Mouse (Mus musculus) frontal cortex, postnatal 10 days (tissue): ENCODE data around the gene Lpin2.

Experiments used
- DNase-seq, 2 experiments: peaks; one replicate each; pipeline ENCODE4 v3.0.0; 2022; ENCODE audit warnings: low spot score in 2 of 2, mixed read lengths in 1 of 2

The Lpin2 gene

DNA sequence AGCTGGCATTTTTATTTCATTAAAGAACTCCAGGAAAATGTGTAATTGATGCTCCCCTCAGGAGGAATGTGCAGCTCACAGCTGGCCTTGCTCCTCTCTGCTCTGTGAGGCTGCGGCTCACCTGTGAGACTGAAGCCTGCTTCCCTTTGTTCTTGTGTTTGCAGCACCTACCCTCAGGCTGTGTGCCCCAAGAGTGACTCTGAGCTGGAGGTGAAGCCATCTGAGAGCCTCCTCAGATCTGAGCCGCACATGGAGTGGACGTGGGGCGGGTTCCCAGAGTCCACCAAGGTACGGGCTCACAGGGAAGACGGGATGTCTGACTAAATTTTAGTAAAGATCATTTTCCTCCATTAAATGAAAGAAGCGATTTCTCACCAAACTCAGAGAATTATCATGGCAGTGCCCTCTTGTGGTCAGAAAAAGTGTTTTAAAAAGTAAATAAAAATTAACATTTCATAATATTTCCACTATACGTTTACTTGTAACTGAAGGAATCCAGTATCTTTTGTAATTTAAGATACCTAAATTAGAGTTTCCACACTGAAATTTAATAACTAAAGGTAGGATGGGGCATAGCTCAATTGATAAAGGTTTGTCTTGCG lies 47.8 kb downstream of the Lpin2 start:
- DNase-seq: no peak

DNA sequence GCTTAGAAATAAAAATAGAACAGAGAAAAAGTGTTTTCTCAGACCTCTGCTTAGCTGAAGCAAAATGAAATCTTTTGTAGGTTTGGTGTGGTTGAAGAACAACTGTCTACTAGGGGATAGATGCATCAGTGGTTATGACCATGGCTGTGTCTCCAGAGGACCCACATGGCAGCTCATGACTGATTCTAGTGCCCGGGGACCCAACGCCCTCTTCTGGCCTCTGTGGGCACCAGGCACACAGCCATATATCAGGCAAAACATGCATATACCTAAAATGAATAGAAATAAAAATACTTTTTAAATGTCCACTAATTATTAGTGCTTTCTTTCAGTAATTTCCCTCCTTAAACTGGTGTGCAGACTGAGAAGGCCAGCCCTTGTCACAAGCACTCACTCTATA lies 49.6 kb downstream of the Lpin2 start:
- DNase-seq: no peak

DNA sequence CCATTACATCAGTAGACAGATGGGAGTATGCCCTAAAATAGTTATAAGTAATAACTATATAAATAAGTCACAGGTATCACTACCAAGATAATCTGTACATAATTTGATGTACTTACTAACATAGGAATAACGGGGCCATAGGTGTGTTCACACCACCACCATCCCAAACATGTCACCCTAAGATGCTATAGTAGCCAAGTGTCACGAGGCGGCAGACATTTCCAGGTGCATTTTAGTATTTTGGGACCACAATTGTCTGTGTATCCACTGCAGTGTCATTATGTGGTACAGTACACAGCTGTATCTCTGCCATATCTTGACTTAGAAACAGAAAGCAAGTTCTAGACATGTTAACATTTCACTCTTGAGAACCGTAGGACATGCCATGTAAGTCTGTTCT lies 50.9 kb downstream of the Lpin2 start:
- DNase-seq: no peak

DNA sequence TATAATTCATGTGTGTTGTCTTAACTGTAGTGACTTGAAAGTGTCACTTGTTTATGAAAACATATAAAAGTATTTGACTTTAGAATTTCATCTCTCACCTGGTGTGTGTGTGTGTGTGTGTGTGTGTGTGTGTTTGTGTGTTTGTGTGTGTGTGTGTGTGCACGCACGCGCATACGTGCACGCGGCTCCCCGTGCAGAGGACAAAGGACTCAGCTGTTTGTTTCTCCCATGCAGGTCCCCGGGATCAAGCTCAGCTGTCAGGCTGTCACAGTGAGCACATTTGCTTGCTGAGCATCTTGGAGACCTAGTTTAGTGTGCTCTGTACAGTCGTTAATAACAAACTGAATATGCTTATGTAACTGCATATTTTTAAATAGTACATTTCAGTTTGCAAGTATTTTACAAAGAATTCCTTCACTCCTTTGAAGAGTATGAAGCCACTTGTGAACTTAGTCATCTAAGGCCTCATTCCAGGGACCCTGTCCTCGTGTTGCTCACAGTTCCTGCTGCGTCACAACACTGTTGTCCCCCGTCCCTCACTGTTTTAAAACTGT lies 51.8 kb downstream of the Lpin2 start:
- no peak for DNase-seq

DNA sequence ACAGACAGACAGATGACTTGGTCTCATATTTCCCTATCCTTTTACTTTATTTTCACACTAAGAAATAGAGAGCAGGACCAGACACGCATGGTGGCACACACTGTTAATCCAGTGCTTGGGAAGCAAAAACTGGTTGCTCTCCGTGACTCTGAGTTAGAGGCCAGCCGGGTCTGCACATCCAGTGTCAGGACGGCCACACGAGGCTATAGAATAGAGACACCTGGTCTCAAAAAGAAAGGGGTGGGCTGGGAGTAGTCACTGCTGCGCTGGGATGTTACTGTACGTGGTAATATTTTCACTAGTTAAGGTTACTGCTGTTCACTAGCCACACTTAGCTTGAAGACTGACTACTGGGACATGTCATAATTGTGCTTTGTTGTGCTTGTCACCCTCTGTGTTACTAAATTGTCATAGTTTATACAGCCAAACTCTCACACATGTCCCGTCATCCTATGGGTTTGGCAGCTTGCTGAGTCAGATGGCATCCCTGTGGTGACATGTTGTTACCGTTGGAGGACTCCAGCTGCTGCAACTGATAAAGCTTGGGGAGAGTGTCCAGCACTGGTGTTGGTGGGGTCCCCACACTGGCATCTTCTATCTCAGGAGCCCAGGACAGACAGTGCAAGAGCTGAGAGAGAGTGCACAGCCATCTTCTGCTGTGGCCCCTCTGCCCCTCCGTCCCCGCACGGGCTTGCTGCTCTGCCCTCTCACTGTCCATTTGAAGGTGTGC lies 53.0 kb downstream of the Lpin2 start:
- DNase-seq: no peak

DNA sequence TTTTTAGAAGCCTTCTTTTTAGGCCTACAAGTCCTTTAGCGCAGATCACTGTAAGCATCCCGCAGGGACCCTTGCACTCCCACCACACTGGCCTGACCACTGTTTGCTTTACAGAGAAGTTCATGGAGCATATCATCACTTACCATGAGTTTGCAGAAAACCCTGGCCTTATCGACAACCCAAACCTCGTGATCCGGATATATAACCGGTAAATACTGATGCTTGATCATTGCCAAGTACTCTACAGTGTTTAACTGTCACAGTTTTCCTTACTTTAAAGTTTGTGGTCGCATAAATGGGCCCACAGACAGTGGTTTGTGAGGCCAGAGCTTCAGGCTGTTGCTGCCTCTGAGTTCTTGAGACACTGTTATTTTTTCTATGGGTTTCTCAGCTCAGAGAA lies 56.1 kb downstream of the Lpin2 start:
- DNase-seq: no peak

DNA sequence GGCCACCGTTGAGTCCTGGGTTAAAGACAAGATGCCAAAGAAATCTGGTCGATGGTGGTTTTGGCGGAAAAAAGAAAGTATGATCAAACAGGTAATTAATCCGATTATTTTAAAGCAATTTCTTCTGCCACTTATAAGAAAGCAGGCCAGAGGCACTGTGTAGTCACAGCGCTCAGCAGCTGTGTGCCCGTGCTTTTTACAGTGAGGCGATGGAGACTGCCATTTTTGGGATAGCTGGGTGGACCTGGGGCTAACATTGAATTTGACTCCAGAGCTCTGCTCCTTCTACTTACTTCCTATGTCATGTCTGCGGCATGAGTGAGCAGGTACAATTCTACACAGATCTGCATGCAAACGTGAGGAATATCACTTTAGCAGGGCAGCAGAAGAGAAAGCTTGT lies 58.5 kb downstream of the Lpin2 start:
- no peak for DNase-seq

DNA sequence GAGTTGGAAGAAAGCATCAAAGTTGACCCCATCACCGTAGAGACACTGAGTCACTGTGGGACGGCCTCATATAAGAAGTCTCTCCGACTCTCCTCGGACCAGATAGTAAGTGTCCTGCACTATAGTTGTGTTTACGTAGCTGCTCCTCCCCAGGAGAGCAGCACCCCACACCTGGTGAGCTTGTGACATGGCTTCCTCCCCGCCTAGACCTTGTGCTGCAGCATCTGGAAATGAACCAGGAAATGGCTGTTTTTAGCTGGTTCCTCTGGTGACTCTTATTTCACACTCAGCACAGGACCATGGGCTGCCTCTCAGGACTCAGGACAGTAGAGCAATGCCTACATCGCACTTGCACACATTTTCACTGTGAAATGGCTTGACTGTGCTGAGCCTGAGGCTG lies 60.3 kb downstream of the Lpin2 start:
- no peak for DNase-seq

DNA sequence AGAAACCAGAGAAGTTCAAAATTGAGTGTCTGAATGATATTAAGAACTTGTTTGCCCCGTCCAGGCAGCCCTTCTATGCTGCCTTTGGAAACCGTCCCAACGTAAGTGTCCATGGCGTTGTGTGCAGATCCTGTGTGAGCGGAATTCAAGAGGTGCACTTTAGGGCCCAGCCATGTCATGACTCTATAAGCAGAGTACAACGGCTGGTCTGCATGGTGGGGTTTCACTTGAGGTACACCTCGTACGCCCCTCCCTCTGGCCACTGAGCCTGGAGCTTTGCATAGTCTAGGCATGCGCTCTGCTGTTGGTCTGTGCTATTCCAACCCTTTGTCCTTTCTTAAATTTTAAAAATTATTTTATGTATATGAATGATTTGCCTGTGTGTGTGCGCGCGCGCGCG lies 62.8 kb downstream of the Lpin2 start:
- DNase-seq: no peak

DNA sequence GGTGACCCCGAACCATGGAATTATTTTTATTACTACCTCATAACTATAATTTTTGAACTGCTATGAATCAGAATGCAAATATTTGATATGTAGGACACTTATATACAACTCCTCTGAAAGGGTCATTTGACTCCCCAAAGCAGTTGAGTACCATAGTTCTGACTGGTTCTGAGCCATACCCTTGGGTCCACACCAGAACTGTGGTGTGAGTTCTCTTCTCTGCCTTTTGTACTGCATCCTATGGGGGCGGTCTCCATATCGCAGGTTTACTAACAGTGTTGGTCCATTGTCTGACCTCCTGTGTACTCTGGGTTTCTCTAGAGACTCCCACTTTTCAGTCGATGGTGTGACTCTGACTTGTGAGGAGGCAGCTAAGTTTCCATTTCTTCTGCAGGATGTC lies 63.7 kb downstream of the Lpin2 start:
- DNase-seq: no peak

DNA sequence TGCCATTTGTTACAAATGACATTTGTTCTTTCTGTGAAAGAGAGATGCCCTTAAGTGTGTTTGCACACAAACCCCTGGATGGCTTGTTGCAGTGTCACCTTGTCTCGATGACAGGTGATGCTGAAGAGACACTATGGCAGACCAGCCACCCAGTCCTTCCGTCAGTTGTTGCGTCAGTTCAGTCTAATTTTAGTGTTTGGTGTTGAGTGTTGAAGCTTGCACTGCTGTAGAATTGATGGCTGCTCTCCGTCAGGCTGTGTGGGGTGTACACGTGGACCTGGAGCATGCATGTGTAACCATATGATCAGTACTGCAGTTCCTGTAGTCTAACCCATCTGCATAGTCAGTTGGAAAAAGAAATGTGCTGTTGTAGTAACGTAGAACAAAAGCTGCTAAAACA lies 66.6 kb downstream of the Lpin2 start:
- DNase-seq: no peak

DNA sequence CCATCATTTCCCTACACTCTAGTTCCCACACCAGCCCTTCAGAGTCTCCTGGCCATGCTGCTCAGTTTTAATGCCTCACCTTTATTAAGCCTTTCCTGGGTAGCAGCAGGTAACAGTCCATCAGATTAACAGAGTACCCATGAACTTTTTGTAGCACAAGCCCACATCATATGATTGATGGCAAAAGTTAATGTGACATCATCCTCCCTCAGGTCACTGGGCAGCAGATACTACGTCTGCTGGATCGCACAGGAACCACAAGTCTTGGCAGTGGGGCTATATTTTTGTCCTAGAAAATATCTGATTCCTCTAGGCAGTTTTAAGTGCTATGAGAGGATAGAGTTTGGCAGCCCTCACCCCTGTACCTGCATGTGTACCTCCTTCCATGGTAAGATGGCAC lies 67.7 kb downstream of the Lpin2 start:
- DNase-seq: no peak

DNA sequence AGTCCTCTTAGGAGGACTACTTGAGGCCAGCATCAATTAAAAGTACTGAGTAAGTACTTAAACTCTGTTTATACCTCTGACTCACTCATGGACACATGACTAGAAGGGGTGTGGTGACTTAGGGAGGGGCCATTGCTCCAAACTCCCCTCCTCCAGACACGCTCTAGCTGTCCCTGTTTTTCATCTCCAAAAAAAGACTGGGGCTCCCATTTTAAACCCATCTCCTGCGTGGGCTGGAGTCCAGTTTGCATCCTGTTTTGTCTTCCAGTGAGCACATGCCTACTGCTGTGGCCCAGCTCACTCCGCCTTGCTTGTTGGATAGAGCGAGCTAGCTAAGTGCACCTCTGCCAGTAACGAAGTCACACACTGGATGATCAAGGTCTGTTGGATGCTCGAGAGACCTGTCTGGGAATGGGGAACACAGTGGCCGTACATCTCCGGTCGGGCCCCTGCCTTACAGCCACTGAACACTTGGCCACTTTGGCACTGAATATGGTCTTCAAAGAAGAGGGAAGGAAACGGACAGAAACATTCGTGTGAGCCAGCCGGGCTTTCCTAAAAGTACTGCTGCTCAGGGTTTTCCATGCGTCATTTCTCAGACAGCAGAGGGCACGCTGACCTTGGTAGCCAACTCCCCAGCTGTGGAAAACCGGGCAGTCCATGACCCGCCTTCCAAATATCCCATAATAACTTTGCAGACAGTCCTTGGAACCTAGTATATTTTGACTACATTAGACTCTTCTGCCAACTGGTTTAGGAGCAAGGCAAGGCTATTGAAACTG lies 68.7 kb downstream of the Lpin2 start:
- DNase-seq: peak in 1 of 2 experiments; percentile 33

DNA sequence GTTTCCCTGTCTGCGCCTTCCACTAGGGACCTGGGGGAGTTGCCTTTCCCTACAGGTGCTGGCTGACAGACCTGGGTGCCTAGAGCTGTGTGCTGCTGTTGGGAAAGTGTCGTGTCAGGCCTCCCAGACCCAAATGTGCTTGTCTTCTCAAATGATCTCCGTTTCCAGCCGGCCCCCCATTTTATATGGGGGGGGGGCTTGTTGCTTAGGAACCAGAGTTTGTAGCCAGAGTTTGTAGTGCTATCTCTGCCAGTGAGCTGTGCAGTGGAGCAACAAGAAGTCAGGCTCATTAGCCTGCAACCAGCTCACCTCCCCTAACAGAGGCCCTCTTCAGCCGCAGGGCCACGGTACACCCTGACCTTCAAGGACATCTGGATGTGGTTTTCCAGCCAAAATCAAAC lies 69.2 kb downstream of the Lpin2 start:
- no peak for DNase-seq

DNA sequence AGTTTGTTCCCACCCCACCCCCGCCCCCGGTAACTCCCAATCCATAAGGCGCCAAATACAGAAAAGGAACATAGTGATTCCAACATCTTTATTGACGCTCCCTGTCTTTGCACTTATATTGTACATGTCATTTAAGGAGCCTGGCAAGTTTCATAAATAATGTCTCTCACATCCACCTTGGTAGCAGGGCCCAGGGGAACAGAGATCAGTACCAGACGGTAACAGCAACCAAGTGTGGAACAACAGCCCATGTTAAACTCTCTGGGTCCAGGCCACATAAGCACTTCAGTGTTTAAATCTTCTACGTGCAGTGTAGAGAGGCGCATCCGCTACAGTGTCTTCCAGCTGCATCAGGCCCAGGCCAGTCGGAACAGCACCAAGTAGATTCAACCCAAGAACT lies 69.7 kb downstream of the Lpin2 start:
- no peak for DNase-seq

DNA sequence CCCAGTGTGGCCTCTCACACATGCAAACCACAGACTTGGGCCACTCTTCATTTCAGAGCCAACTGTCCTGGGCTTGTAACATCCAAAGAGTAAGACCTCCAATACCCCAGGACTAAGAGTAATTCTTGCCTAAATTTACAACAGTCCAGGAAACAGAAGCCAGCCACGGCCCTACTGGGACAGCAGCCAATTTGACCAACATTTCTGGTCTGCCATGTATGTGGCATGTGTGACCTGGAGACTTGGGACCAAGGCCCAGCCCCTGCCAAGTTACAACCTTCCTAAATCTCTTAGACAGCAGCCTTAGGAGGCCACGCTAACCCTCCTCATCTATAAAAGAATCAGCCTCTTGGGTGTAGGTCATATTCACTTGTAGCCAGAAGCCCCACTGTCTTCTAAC lies 71.0 kb downstream of the Lpin2 start:
- no peak for DNase-seq

DNA sequence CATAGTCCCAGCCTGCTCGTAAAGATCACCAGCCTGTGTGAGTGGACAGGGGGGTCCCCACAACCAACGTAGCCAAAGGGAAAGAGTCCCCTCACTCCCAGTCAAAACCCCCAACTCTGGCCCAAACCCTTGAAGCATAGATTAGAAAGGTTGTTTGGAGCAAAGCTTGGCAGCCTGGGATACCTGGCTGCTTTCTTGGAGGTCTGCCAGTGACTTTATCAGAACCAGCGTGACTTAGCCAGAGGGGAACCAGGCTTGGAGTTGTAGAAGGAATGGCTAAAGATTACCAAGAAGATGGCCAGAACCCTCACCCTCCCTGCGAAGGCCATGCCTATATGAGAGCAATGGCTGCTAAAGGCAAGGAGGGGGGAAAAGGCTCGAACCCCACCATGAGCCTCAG lies 71.7 kb downstream of the Lpin2 start:
- no peak for DNase-seq

DNA sequence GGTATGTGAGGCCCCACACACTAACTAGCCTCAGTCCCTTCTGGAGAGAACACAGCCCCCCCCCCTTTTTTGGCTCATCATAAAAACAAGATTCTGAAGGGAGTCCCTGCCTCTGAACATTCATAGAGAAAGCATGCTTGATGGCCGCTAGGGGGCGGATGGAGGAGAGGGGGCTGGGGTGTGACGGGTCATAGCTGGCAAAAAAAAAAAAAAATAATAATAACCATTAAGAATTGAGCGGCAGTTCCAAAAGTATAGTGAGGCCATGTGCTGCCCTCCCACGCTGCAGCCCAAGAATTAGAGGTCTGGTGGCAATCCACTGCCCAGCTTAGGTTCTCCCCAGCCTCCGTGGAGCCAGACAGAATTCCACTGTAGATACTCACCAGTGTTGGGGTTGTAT lies 72.4 kb downstream of the Lpin2 start:
- DNase-seq: no peak

DNA sequence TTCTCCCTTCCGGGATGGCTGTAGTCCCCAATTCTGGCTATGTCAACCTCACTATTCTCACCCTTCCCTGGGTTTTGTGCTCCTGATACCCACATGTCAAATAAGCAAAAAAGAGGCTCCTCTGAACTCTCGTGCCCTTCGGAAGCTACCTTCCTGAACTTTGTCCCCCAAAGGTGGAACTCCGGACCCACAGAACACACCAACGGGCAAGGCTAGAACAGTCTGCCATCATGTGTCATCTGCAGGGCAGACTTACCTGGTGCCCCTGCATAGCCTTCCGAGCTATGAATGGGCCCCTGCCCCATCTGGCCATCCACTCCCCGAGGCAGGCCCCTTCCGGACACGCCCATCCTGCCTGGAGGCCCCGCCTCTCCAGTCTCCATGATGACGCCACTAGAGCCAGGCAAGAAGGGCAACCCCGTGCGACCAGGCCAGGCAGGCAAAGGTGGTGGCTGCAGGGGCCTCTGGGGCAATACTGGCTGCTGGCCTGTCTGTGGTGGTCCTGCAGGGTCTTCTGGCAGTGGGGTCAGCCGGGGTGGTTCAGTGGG lies 73.8 kb downstream of the Lpin2 start:
- no peak for DNase-seq

DNA sequence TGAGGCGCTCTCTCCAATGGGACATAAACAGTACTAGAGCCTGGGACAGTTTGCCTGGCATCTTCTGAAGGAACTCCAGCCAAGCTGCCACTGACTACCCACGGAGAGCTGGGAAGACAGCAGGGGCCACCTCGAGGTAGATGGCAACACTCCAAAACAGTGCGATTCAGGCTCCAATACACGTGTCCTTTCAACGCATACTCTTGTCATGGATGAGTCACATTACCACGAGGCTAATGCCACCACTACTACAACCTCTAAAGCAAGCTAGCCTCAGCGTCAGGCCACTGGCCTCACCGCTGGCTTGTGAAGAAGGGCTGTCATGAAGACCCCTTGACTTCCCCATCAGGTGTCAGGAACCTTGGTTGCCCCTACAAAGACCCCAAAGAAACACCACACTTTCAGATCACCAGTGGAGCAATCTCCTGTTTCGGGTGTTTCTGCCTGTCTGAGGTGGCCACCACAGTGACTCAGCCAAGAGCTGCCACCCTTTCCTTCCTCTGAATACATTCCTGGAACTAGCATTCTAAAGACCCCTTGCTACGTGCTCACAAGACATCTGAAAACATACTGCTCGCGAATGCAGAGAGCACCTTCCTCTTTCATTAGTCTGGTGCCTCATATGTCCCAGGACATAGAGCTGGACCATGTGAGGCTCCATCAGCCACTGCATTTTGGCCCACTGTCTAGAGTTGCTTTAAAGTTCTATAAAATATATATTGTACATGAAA lies 74.6 kb downstream of the Lpin2 start:
- no peak for DNase-seq

DNA sequence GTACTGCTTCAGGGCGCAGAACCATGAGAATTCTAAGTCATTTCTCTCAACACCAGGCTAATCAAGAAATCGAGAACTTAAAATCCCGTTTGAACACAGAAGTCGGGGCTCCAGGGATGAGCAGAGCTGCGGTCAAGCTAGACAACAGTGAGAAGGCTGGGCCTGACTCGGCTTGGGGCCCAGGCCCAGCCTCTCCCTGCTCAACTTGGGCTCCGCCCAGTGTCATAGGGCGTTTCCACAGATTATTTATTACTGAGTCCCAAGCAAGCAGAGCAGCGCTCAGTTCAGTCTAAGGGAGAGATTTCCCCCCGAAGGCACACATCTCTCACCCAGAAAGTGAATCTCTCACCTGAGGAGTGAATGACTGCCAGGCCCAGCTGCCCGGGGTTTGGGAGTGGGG lies 77.4 kb downstream of the Lpin2 start:
- no peak for DNase-seq

DNA sequence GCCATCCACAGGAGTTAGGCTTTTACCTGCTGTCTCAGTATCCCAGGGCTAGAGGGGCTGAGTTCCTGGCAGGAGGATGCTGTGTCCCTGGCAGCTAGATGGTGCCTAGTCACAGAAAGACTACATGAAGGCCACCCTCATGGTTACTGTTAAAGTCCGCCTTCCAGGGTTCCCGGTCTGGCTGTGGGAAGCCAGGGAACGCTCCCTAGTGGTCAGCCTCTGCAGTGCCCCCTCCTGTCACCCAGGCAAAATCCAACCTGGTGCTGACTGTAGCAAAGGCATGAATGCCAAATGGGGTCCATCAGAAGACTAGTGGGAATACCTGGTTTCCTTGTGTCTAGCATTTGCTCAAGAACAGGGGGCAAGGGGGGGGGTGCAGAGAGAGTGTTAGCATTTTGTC lies 78.3 kb downstream of the Lpin2 start:
- no peak for DNase-seq
